Mouse (Mus musculus): ENCODE data around the gene Crhbp.

- TF ChIP-seq CTCF (IDR thresholded peaks at IDR 0.05; ENCODE audit: low read depth, low read length) (no peak), TAL1 (conservative IDR thresholded peaks at IDR 0.05; ENCODE audit: low read depth, low read length) (no peak), GATA2 (IDR thresholded peaks at IDR 0.05; ENCODE audit: borderline replicate concordance, low read depth, low read length) (no peak)
These were observed 39.9 kb upstream of the Crhbp start for GRCm38 (mm10) chr13:95484664-95485063.

All from G1E (cell line).